Mouse (Mus musculus): ENCODE measurements at regions not wholly inside any gene's neighbourhood (a gene's known extent, or its start where the extent isn't known, plus 50 kb on each side); places are given as distances from the start of the nearest gene placed in this dataset.
A peak's percentile ranks its signal among the peaks of the same experiment; 100 is the strongest.

DNA sequence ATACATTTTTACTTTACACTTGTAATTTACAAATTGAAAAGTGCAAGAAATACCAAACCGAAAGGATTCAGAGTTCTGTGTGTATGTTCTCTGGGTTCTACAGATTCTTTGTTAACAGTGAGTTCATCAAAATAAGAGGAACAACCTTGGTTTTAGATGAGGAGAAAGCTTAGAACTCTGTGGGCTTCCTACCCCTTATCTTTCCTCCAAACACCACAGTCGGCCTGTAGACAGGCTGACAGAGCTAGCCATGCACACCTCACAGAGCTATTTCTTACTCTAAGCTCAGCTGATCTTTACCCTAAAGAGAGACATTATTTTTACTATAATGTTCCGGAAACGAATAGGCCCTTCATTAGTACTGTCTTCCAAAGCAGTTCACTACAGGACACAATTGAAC lies 67.7 kb upstream of the Zdhhc17 start:
- no peak for DNase-seq (ENCODE audit: low read depth, low spot score)

DNA sequence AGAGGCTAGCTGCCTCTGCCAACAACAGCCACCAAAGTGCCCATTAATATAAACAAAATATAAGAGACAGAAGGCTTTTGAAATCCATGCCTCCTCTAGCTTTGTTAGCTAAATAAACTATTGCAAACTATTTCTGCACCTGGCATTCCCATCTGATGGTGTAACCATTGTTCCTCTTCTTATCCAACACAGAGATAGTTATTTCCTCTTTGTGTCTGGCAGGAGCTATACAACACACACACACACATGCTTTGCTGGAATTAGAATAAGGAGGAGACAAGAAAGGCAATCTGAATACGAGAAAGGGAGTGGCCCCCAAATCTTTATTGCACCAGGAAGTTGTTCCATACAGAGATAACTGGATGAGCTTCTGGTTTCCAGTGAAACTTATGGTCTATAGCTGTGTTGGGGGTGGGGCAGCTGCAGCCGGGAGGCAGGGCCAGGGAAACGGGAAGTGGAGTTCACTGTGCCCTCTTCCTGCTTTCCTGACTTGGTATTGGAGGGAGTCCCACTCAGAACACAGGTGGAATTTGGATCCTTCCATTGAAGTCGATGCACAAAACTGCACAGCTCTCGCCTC lies 64.0 kb upstream of the Zdhhc17 start:
- no peak for DNase-seq (ENCODE audit: low read depth, low spot score)

GRCm38 (mm10) chr10:111073262-111073661 lies 63.3 kb upstream of the Zdhhc17 start:
- DNase-seq (ENCODE audit: low read depth, low spot score): no peak

DNA sequence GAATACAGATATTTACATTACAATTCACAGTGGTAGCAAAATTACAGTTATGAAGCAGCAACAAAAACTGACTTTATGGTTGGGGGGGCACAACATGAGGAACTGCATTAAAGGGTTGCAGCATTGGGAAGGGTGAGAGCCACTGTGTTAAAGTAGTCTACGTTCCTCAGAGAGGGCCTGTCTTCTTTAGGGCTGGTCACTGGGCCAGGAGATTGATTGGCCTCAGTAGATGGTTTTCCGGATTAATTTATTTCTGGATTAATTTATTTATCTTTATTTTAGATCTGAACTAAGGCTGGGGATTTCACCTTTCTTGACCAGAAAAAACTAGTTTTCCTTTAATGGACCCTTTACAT lies 62.6 kb upstream of the Zdhhc17 start:
- DNase-seq (ENCODE audit: low read depth, low spot score): no peak

DNA sequence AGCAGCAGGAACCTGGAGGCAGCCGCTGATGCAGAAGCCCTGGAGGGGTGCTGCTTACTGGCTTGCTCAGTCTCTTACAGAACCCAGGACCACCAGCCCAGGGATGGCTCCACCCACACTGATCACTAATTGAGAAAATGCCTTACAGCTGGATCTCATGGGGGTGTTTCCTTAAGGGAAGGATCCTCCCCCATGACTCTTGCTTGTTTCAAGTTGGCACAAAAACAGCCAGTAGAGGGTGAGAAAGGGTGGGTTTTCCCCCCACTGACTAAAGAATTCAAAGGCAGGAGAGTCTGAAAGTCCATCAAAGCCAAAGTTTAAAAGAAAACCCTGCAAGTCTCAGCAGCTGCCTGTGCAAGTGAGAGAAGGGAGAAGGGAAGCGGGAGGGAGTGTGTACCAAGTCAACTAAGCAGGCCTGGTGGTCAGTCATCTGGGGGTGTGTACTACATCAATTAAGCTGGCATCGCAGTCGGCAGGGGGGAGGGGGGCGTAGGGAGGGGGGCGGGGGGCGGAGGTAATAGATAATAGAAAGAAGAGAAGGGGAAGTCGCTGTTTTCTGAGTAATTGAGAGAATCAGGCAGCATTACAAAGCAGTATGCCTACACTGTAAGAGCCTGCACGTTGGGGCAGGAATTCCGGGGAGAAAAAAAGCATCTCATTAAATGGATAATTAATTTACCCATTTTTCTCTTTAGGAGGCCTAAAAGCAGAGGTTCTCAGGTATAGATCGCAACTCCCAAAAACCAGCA lies 62.0 kb upstream of the Zdhhc17 start:
- no peak for DNase-seq (ENCODE audit: low read depth, low spot score)

DNA sequence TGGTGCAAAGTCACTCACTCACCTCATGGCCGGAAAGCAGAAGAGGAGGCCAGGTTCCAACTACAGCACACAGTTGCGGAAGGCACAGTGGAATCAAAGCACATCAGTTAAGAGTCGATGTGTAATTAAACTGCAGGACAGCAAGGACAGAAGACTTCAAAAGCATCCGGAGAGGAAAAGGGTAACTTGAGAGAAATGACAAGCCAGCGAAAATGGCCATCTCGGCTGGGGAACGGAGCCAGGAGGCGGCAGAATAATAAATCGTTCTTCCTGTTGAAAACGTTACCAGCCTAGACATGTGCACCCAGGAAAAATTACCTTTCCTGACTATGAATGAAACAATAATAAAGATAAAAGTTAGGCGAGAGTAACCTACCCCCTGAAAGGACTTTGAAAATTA lies 56.2 kb upstream of the Zdhhc17 start:
- DNase-seq (ENCODE audit: low read depth, low spot score): no peak

DNA sequence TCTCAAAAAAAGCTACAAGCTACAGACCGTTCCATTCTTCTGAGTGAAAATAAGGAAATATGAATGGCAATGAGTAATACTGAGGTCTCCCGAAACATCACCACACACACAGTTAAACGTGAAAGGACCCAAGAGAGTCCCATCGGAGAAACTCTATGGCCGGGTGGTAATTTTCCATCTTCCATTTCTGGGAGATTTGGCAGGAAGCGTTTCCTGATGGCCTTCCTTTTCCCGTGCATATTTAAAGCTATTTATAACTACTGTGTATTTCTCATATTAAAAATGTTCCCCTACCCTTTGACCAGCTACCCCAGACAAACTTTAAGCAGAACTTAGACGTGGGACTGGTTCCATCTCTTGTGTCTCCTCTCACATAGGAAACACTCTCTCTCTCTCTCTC lies 50.7 kb upstream of the Zdhhc17 start:
- DNase-seq (ENCODE audit: low read depth, low spot score): peak; percentile 25

Measured in skeletal muscle tissue, adult 2 months (tissue).